Mouse (Mus musculus): ENCODE measurements at regions not wholly inside any gene's neighbourhood (a gene's known extent, or its start where the extent isn't known, plus 50 kb on each side); places are given as distances from the start of the nearest gene placed in this dataset.

- WGBS: 61% methylated on average over 21 of the region's 26 CpGs
- Histone ChIP-seq H3K4me3 (ENCODE audit: low read depth, low read length) (no peak overlapping the region), H3K27ac (ENCODE audit: low read depth, low read length) (no peak overlapping the region), H3K27me3 (ENCODE audit: control insufficient read depth, insufficient read depth, low read length) (no peaks in the 10 kb centered on the region), H3K9me3 (ENCODE audit: control insufficient read depth, low read length) (no peaks in the 10 kb centered on the region), H3K9ac (ENCODE audit: low read depth, low read length) (no peak overlapping the region), H3K4me1 (replicated peaks; ENCODE audit: control insufficient read depth, insufficient read depth, low read length) (peaks cover 6% of the 10 kb centered on the region), H3K36me3 (ENCODE audit: control insufficient read depth, insufficient read depth, low read length) (no peaks in the 10 kb centered on the region), H3K4me2 (replicated peaks; ENCODE audit: low read depth, low read length) (no peak overlapping the region)
- DNase-seq (ENCODE audit: low spot score) (peak; percentile 39), ATAC-seq (ENCODE audit: low FRiP score) (no peak)
Observed at GRCm38 (mm10) chr5:111601711-111602521, 131.8 kb upstream of the Gm26897 start.

GRCm38 (mm10) chr5:111613687-111614086, 120.0 kb upstream of the Gm26897 start:
- 60% methylated on average over 1 of the region's 1 CpGs for WGBS
- Histone ChIP-seq H3K4me3 (ENCODE audit: low read depth, low read length) (no peak overlapping the region), H3K27ac (ENCODE audit: low read depth, low read length) (no peak overlapping the region), H3K4me2 (replicated peaks; ENCODE audit: low read depth, low read length) (no peak overlapping the region), H3K9me3 (ENCODE audit: control insufficient read depth, low read length) (no peaks in the 10 kb centered on the region), H3K36me3 (ENCODE audit: control insufficient read depth, insufficient read depth, low read length) (no peaks in the 10 kb centered on the region), H3K27me3 (ENCODE audit: control insufficient read depth, insufficient read depth, low read length) (no peaks in the 10 kb centered on the region), H3K9ac (ENCODE audit: low read depth, low read length) (no peak overlapping the region), H3K4me1 (replicated peaks; ENCODE audit: control insufficient read depth, insufficient read depth, low read length) (no peaks in the 10 kb centered on the region)
- ATAC-seq (ENCODE audit: low FRiP score) (no peak), DNase-seq (ENCODE audit: low spot score) (no peak)

- H3K4me1 ChIP-seq (replicated peaks; ENCODE audit: control insufficient read depth, insufficient read depth, low read length): no peaks in the 10 kb centered on the region
- H3K4me3 ChIP-seq (ENCODE audit: low read depth, low read length): no peak overlapping the region
- ATAC-seq (ENCODE audit: low FRiP score) (no peak), DNase-seq (ENCODE audit: low spot score) (no peak)
- no peaks in the 10 kb centered on the region for H3K36me3 ChIP-seq (ENCODE audit: control insufficient read depth, insufficient read depth, low read length)
- H3K27ac ChIP-seq (ENCODE audit: low read depth, low read length): no peak overlapping the region
- no peaks in the 10 kb centered on the region for H3K9me3 ChIP-seq (ENCODE audit: control insufficient read depth, low read length)
- H3K9ac ChIP-seq (ENCODE audit: low read depth, low read length): no peak overlapping the region
- H3K4me2 ChIP-seq (replicated peaks; ENCODE audit: low read depth, low read length): no peak overlapping the region
- 52% methylated on average over 8 of the region's 9 CpGs for WGBS
- H3K27me3 ChIP-seq (ENCODE audit: control insufficient read depth, insufficient read depth, low read length): no peaks in the 10 kb centered on the region
Observed at GRCm38 (mm10) chr5:111619974-111620373, 113.8 kb upstream of the Gm26897 start.

- Histone ChIP-seq H3K9me3 (ENCODE audit: control insufficient read depth, low read length) (no peaks in the 10 kb centered on the region), H3K9ac (ENCODE audit: low read depth, low read length) (no peak overlapping the region), H3K4me3 (ENCODE audit: low read depth, low read length) (no peak overlapping the region), H3K4me2 (replicated peaks; ENCODE audit: low read depth, low read length) (no peak overlapping the region), H3K27ac (ENCODE audit: low read depth, low read length) (no peak overlapping the region), H3K27me3 (ENCODE audit: control insufficient read depth, insufficient read depth, low read length) (no peaks in the 10 kb centered on the region), H3K36me3 (ENCODE audit: control insufficient read depth, insufficient read depth, low read length) (no peaks in the 10 kb centered on the region), H3K4me1 (replicated peaks; ENCODE audit: control insufficient read depth, insufficient read depth, low read length) (no peaks in the 10 kb centered on the region)
- WGBS: 80% methylated on average over 6 of the region's 6 CpGs
- no peak for DNase-seq (ENCODE audit: low spot score)
- ATAC-seq (ENCODE audit: low FRiP score): no peak
Observed at GRCm38 (mm10) chr5:111620626-111621025, 113.1 kb upstream of the Gm26897 start.

- H3K4me1 ChIP-seq (replicated peaks; ENCODE audit: control insufficient read depth, insufficient read depth, low read length): peaks cover 10% of the 10 kb centered on the region; the same call in 1 of the 2 replicates
- no peak overlapping the region for H3K4me2 ChIP-seq (replicated peaks; ENCODE audit: low read depth, low read length)
- H3K9me3 ChIP-seq (ENCODE audit: control insufficient read depth, low read length): no peaks in the 10 kb centered on the region
- no peak for DNase-seq (ENCODE audit: low spot score)
- 83% methylated on average over 5 of the region's 5 CpGs for WGBS
- H3K27ac ChIP-seq (ENCODE audit: low read depth, low read length): no peak overlapping the region
- H3K4me3 ChIP-seq (ENCODE audit: low read depth, low read length): no peak overlapping the region
- H3K36me3 ChIP-seq (ENCODE audit: control insufficient read depth, insufficient read depth, low read length): no peaks in the 10 kb centered on the region
- no peak for ATAC-seq (ENCODE audit: low FRiP score)
- no peak overlapping the region for H3K9ac ChIP-seq (ENCODE audit: low read depth, low read length)
- H3K27me3 ChIP-seq (ENCODE audit: control insufficient read depth, insufficient read depth, low read length): no peaks in the 10 kb centered on the region
Observed at GRCm38 (mm10) chr5:111622481-111622880, 111.2 kb upstream of the Gm26897 start.

GRCm38 (mm10) chr5:111626273-111626798, 107.4 kb upstream of the Gm26897 start:
- Histone ChIP-seq H3K4me2 (replicated peaks; ENCODE audit: low read depth, low read length) (no peak overlapping the region), H3K27ac (ENCODE audit: low read depth, low read length) (0 out of 2 replicates have a peak overlapping the region, but pooled peaks have one; percentile 47), H3K27me3 (ENCODE audit: control insufficient read depth, insufficient read depth, low read length) (no peaks in the 10 kb centered on the region), H3K4me3 (ENCODE audit: low read depth, low read length) (no peak overlapping the region), H3K9ac (ENCODE audit: low read depth, low read length) (no peak overlapping the region), H3K36me3 (ENCODE audit: control insufficient read depth, insufficient read depth, low read length) (no peaks in the 10 kb centered on the region), H3K9me3 (ENCODE audit: control insufficient read depth, low read length) (no peaks in the 10 kb centered on the region), H3K4me1 (replicated peaks; ENCODE audit: control insufficient read depth, insufficient read depth, low read length) (peaks cover 15% of the 10 kb centered on the region)
- no peak for DNase-seq (ENCODE audit: low spot score)
- 8% methylated on average over 6 of the region's 6 CpGs for WGBS
- no peak for ATAC-seq (ENCODE audit: low FRiP score)

- H3K4me1 ChIP-seq (replicated peaks; ENCODE audit: control insufficient read depth, insufficient read depth, low read length): peaks cover 21% of the 10 kb centered on the region
- no peak overlapping the region for H3K4me2 ChIP-seq (replicated peaks; ENCODE audit: low read depth, low read length)
- no peaks in the 10 kb centered on the region for H3K36me3 ChIP-seq (ENCODE audit: control insufficient read depth, insufficient read depth, low read length)
- no peak overlapping the region for H3K4me3 ChIP-seq (ENCODE audit: low read depth, low read length)
- no peak for DNase-seq (ENCODE audit: low spot score)
- peak; percentile 20; the same call in 1 of the 2 replicates for ATAC-seq (ENCODE audit: low FRiP score)
- 95% methylated on average over 3 of the region's 3 CpGs for WGBS
- no peak overlapping the region; the same call in 1 of the 2 replicates for H3K27ac ChIP-seq (ENCODE audit: low read depth, low read length)
- no peak overlapping the region for H3K9ac ChIP-seq (ENCODE audit: low read depth, low read length)
- H3K27me3 ChIP-seq (ENCODE audit: control insufficient read depth, insufficient read depth, low read length): no peaks in the 10 kb centered on the region
- H3K9me3 ChIP-seq (ENCODE audit: control insufficient read depth, low read length): no peaks in the 10 kb centered on the region
Observed at GRCm38 (mm10) chr5:111630313-111630844, 103.3 kb upstream of the Gm26897 start.

- no peaks in the 10 kb centered on the region for H3K27me3 ChIP-seq (ENCODE audit: control insufficient read depth, insufficient read depth, low read length)
- DNase-seq (ENCODE audit: low spot score) (peak; percentile 80), ATAC-seq (ENCODE audit: low FRiP score) (peak; percentile 73)
- no peak overlapping the region for H3K4me3 ChIP-seq (ENCODE audit: low read depth, low read length)
- H3K9me3 ChIP-seq (ENCODE audit: control insufficient read depth, low read length): no peaks in the 10 kb centered on the region
- H3K4me2 ChIP-seq (replicated peaks; ENCODE audit: low read depth, low read length): peak overlapping the region; percentile 12; the same call in 1 of the 2 replicates
- no peaks in the 10 kb centered on the region for H3K36me3 ChIP-seq (ENCODE audit: control insufficient read depth, insufficient read depth, low read length)
- H3K9ac ChIP-seq (ENCODE audit: low read depth, low read length): peak overlapping the region; percentile 31; the same call in 1 of the 2 replicates
- peak overlapping the region; percentile 87 for H3K27ac ChIP-seq (ENCODE audit: low read depth, low read length)
- 3% methylated on average over 18 of the region's 18 CpGs for WGBS
- peaks cover 16% of the 10 kb centered on the region for H3K4me1 ChIP-seq (replicated peaks; ENCODE audit: control insufficient read depth, insufficient read depth, low read length)
Observed at GRCm38 (mm10) chr5:111631572-111632161, 102.1 kb upstream of the Gm26897 start.
